Mouse (Mus musculus): ENCODE data around the gene Fam102a. TPM values are rescaled to one million over a fixed set of nuclear protein-coding genes. Genes with fewer than 3 reads are reported as not detected.

Gene Fam102a
- polyA plus RNA-seq, 1 experiment = 1.8 TPM

DNA sequence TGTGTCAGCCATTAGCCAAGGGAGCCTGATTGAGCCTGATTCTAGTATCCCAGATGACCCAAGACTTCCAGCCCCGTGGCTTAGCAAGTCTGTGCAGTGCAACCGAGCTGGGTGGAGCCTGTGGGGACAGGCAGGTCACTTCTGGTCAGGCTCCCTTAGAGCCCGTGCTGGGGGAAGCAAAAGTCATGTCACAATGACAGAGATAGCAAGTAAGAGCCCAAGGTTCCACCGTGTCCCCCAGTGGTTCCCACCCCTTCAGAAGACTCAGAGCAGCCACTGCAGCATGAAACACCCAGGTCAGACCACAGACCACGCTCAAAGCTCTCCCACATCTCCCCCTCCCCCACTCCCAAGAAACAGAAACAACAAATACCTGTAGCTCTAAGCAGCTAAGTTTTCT, 38.9 kb upstream of the Fam102a start:
- no peak for TF ChIP-seq FLI1 (IDR thresholded peaks at IDR 0.05; ENCODE audit: low read length)
- no peak for TF ChIP-seq GATA1 (IDR thresholded peaks at IDR 0.05; ENCODE audit: borderline replicate concordance, low read length)
- Histone ChIP-seq H3K4me1 (peaks cover 63% of the 10 kb centered on the region), H3K27me3 (replicated peaks) (peaks cover 15% of the 10 kb centered on the region), H3K9me3 (peaks cover 12% of the 10 kb centered on the region), H3K36me3 (replicated peaks; ENCODE audit: low read length) (peaks cover 6% of the 10 kb centered on the region), H3K4me3 (replicated peaks) (peak overlapping the region; percentile 90)

DNA sequence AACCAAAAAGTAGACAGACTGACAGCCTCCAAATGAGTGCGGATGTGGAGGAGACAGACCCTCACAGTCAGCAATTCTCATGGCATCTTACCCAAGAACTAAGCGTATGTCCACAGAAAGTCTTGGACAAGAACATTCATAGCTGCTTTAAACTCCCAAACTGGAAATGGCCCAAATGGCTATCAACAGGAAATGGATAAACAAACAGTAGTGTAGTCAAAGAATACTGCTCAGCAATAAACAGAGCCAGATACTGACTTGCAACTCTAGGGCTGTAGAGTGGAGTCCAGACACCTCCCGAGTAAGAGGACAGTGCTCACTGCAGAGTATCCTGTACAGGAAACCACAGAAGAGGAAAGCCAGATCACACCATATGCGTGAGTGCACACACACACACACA, 35.8 kb upstream of the Fam102a start:
- TF ChIP-seq FLI1 (IDR thresholded peaks at IDR 0.05; ENCODE audit: low read length) (no peak), GATA1 (IDR thresholded peaks at IDR 0.05; ENCODE audit: borderline replicate concordance, low read length) (no peak)
- Histone ChIP-seq H3K4me3 (replicated peaks) (peak overlapping the region; percentile 62), H3K27me3 (replicated peaks) (peaks cover 12% of the 10 kb centered on the region), H3K36me3 (replicated peaks; ENCODE audit: low read length) (peaks cover 6% of the 10 kb centered on the region), H3K9me3 (peaks cover 12% of the 10 kb centered on the region), H3K4me1 (peaks cover 69% of the 10 kb centered on the region)

DNA sequence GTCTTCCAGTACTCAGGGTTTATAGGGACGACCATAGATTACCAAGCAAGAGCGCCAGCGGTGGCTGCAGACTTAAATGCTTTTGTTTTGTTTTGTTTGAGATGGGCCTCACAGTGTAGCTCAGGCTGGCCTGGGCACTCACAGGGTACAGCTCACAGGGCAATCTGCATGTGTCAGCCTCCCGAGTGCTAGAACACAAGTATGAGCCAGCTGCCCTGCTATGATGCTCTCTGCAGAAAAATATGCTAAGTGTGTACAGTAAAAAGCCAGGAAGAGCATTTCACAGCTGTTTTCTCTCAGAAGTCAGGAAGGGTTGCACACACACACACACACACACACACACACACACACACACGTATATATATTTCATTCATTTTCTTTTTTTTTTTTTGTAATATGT, 34.7 kb upstream of the Fam102a start:
- H3K36me3 ChIP-seq (replicated peaks; ENCODE audit: low read length) = peaks cover 6% of the 10 kb centered on the region
- TF ChIP-seq FLI1 (IDR thresholded peaks at IDR 0.05; ENCODE audit: low read length) (no peak), GATA1 (IDR thresholded peaks at IDR 0.05; ENCODE audit: borderline replicate concordance, low read length) (no peak)
- H3K9me3 ChIP-seq = peaks cover 12% of the 10 kb centered on the region
- H3K27me3 ChIP-seq (replicated peaks) = peaks cover 8% of the 10 kb centered on the region
- peaks cover 58% of the 10 kb centered on the region for H3K4me1 ChIP-seq
- H3K4me3 ChIP-seq (replicated peaks) = no peak overlapping the region

DNA sequence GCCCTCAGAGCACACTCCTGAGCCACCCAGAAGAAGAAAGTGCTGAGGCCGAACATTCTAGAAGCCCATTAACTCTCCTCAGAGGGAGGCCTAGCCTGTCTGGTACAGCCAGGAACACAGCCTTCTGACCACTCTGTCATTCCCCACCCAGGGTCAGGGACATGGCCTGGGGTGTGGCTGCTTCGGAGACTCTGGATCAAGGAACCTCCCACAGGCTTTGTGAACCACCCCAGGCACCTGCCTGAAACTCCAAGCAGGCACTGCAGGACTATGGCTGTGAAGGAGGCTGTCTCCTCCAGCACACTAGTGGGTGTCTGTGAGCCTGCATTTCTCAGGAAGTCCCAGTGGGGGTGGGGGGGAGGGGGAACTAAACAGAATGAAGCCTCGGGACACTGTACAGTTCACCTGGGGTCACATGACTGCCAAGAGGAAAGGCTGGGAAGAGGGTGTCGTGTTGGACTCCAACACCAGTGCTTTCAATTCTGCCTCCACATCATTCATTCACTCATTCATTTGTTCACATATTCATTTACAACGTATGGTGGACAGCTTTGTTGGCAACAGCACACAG, 33.3 kb upstream of the Fam102a start:
- TF ChIP-seq FLI1 (IDR thresholded peaks at IDR 0.05; ENCODE audit: low read length) (no peak), GATA1 (IDR thresholded peaks at IDR 0.05; ENCODE audit: borderline replicate concordance, low read length) (no peak)
- Histone ChIP-seq H3K27me3 (replicated peaks) (peaks cover 8% of the 10 kb centered on the region), H3K4me1 (peaks cover 52% of the 10 kb centered on the region), H3K36me3 (replicated peaks; ENCODE audit: low read length) (peaks cover 6% of the 10 kb centered on the region), H3K4me3 (replicated peaks) (peak overlapping the region; percentile 35), H3K9me3 (peaks cover 16% of the 10 kb centered on the region)

DNA sequence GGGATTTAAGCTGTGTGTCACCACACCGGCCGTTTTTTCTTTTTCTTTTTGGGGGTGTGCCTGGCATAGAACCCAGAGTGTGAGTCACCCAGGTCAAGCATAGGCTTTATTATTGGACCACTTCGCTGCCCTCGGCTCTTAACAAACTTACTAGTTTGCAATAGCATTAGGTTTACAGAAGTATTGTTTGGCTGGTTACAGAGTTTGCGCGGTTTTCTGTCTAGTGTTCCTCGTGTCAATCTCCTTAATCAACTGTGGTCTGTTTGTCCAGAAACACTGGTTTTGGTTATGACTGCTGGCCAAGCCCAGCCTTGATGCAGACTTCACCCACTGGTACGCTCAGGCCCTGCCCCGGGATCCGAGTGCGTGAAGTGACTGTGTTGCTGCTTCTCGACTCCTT, 32.3 kb upstream of the Fam102a start:
- H3K4me1 ChIP-seq = peaks cover 58% of the 10 kb centered on the region
- H3K4me3 ChIP-seq (replicated peaks) = no peak overlapping the region
- H3K36me3 ChIP-seq (replicated peaks; ENCODE audit: low read length) = peaks cover 6% of the 10 kb centered on the region
- peaks cover 13% of the 10 kb centered on the region for H3K9me3 ChIP-seq
- TF ChIP-seq GATA1 (IDR thresholded peaks at IDR 0.05; ENCODE audit: borderline replicate concordance, low read length) (no peak), FLI1 (IDR thresholded peaks at IDR 0.05; ENCODE audit: low read length) (no peak)
- peaks cover 18% of the 10 kb centered on the region for H3K27me3 ChIP-seq (replicated peaks)

DNA sequence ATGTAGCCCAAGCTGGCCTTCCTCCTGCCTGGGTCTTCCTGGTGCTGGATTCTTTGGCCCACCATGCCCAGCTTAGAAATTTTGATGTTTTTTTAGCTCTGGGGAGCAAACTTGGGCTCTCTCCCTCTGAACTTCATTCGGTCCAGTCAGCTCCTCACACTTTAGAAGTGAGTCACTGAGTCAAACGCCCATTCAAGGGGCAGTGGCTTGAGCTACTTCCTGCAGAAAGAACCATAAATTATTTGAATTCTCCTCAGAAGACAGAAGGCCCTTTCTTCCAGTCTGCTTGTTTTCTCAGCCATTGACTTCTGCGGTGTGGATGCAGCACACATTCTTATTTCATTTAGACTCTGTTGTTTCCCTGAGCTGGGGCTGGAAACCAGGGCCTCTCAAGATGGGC, 31.5 kb upstream of the Fam102a start:
- H3K27me3 ChIP-seq (replicated peaks) = peaks cover 24% of the 10 kb centered on the region
- TF ChIP-seq GATA1 (IDR thresholded peaks at IDR 0.05; ENCODE audit: borderline replicate concordance, low read length) = no peak
- no peak for TF ChIP-seq FLI1 (IDR thresholded peaks at IDR 0.05; ENCODE audit: low read length)
- H3K36me3 ChIP-seq (replicated peaks; ENCODE audit: low read length) = peaks cover 3% of the 10 kb centered on the region
- no peak overlapping the region for H3K4me3 ChIP-seq (replicated peaks)
- H3K9me3 ChIP-seq = peaks cover 8% of the 10 kb centered on the region
- peaks cover 61% of the 10 kb centered on the region for H3K4me1 ChIP-seq

DNA sequence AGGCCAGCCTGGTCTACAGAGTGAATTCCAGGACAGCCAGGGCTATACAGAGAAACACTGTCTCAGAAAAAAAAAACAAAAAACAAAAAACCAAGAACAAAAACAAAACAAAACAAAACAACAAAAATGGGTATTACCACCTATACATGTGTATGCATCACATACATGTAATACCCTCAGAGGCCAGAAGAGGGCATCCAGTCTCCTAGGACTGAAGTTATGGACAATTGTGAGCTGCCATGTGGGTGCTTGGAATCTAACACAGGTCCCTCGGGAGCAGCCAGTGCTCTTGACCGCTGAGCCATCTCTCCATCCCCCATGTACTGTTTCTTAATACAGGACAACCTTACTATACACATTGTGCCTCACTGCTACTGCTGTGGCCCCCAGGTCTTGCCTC, 29.6 kb upstream of the Fam102a start:
- no peak overlapping the region for H3K4me3 ChIP-seq (replicated peaks)
- peaks cover 4% of the 10 kb centered on the region for H3K9me3 ChIP-seq
- TF ChIP-seq GATA1 (IDR thresholded peaks at IDR 0.05; ENCODE audit: borderline replicate concordance, low read length) (no peak), FLI1 (IDR thresholded peaks at IDR 0.05; ENCODE audit: low read length) (no peak)
- no peaks in the 10 kb centered on the region for H3K36me3 ChIP-seq (replicated peaks; ENCODE audit: low read length)
- peaks cover 54% of the 10 kb centered on the region for H3K4me1 ChIP-seq
- H3K27me3 ChIP-seq (replicated peaks) = peaks cover 24% of the 10 kb centered on the region

DNA sequence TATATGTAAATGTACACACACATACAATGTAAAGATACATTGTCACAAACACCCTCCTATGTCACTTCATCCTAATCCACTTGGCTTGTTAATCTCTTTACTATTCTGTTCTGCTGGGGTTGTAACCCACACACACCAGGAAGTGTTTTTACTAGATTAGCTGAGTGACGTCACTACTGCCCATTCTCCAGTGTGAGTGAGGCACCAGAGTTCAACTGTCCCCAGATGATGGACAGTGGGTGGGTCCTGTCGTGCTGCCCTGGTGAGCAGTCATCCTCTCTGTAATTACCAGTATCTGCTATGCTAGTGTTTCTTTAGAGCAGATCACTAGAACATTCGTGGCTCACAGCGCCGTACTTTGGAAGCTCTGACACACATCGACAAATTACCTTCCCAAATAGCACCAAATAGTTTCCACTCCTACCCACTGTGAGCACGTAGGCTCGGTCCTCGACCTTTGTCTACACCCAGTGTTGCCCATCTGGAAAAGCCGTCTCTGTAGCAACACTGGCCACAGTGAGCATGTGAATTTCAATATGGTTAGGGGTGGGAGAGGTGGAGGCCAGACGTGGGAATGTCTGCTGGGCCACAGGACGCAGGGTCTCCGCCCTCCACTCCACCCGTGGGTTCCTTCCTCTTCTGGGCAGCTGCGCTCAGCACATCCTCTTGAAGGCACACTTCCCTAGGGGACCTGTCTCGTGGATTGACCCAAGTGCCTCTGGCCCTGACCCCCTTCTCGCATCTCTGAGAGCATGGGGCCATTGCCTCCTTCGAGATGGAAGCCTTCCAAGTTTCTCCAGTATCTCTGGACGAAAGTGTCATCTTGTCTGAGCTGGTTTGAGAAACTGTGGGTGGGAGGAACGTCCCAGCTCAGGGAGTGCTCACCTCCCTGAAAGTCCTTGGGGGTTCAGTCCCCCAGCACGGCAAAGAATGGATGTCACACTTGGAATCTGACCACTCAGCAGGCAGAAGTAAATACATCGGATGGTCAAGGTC, 28.2 kb upstream of the Fam102a start:
- Histone ChIP-seq H3K4me1 (peaks cover 45% of the 10 kb centered on the region), H3K4me3 (replicated peaks) (peak overlapping the region; percentile 34), H3K36me3 (replicated peaks; ENCODE audit: low read length) (no peaks in the 10 kb centered on the region), H3K27me3 (replicated peaks) (peaks cover 26% of the 10 kb centered on the region), H3K9me3 (peaks cover 4% of the 10 kb centered on the region)
- no peak for TF ChIP-seq FLI1 (IDR thresholded peaks at IDR 0.05; ENCODE audit: low read length)
- no peak for TF ChIP-seq GATA1 (IDR thresholded peaks at IDR 0.05; ENCODE audit: borderline replicate concordance, low read length)

DNA sequence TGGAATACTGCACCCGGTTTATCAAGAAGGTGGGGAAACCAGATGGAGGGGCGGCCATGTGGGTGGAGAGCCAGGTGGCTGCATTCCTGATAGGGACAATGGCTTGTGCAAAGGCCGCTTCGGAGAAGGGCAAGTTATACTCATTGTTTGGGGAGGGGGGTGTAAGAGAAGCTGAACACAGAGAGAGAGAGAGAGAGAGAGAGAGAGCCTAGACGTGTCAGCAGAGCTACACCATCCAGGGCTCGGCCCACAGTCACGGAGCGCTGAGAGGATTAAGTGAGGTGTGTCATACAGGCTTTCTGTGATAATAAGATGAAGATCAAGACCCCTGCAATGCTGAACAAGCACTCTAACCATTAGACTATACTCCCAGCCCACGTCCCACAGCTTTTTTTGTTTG, 27.2 kb upstream of the Fam102a start:
- Histone ChIP-seq H3K4me3 (replicated peaks) (no peak overlapping the region), H3K27me3 (replicated peaks) (peaks cover 33% of the 10 kb centered on the region), H3K4me1 (peaks cover 46% of the 10 kb centered on the region), H3K9me3 (peaks cover 4% of the 10 kb centered on the region), H3K36me3 (replicated peaks; ENCODE audit: low read length) (no peaks in the 10 kb centered on the region)
- TF ChIP-seq GATA1 (IDR thresholded peaks at IDR 0.05; ENCODE audit: borderline replicate concordance, low read length) = no peak
- no peak for TF ChIP-seq FLI1 (IDR thresholded peaks at IDR 0.05; ENCODE audit: low read length)

DNA sequence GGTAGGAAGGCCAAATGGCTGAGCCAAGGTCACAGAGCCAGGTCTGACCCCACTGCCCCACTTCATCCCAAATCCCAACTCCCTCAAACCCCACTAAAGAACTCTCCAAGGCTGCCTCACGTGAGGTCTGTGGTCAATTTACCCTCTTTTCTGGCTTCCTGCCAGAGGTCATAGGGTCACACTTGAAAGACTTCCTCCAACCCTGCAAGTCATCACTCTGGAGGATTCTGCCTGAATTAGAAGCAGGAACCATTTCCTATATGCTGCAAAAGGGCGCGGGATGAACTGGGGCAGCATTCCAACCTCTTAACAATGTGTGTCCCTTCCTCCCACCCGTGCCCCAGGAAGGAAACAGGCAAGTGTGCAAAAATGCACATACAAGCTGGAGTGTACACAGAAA, 25.8 kb upstream of the Fam102a start:
- H3K27me3 ChIP-seq (replicated peaks) = peaks cover 31% of the 10 kb centered on the region
- no peaks in the 10 kb centered on the region for H3K36me3 ChIP-seq (replicated peaks; ENCODE audit: low read length)
- TF ChIP-seq GATA1 (IDR thresholded peaks at IDR 0.05; ENCODE audit: borderline replicate concordance, low read length) (no peak), FLI1 (IDR thresholded peaks at IDR 0.05; ENCODE audit: low read length) (no peak)
- peaks cover 4% of the 10 kb centered on the region for H3K9me3 ChIP-seq
- no peak overlapping the region for H3K4me3 ChIP-seq (replicated peaks)
- peaks cover 42% of the 10 kb centered on the region for H3K4me1 ChIP-seq
